Mouse (Mus musculus) hindbrain, embryonic 12.5 days (tissue): ENCODE measurements around the gene Gfral. TPM values are rescaled to one million over a fixed set of nuclear protein-coding genes. Genes with fewer than 3 reads are reported as not detected.

Source experiments
- ATAC-seq: fragments of 200-750 bp; cut with Nextera tagmentation; 2 replicates; pipeline ENCODE4 v1.8.0; 2017; ENCODE audit warnings: moderate TSS enrichment; ENCODE audit not compliant: low FRiP score
- H3K27ac ChIP-seq: fragments of 300-500 bp; sonication (generic); 2 replicates; pipeline ENCODE4 v1.5.1; 2016; ENCODE audit warnings: mild to moderate bottlenecking
- H3K27me3 ChIP-seq: fragments of 300-500 bp; sonication (generic); 2 replicates; pipeline ENCODE4 v1.6.1; 2016; ENCODE audit warnings: mild to moderate bottlenecking
- H3K36me3 ChIP-seq: fragments of 300-500 bp; sonication (generic); 2 replicates; pipeline ENCODE4 v1.6.1; 2016; ENCODE audit warnings: mild to moderate bottlenecking
- H3K4me1 ChIP-seq: fragments of 300-500 bp; sonication (generic); 2 replicates; pipeline ENCODE4 v1.6.1; 2016
- H3K4me2 ChIP-seq: fragments of 300-500 bp; sonication (generic); replicated peaks from 2 replicates; pipeline ENCODE4 v1.6.1; 2016; ENCODE audit warnings: mild to moderate bottlenecking
- H3K4me3 ChIP-seq: fragments of 300-500 bp; sonication (generic); 2 replicates; pipeline ENCODE4 v1.5.1; 2016; ENCODE audit warnings: mild to moderate bottlenecking
- H3K9ac ChIP-seq: fragments of 300-500 bp; sonication (generic); 2 replicates; pipeline ENCODE4 v1.6.1; 2016; ENCODE audit warnings: mild to moderate bottlenecking, moderate library complexity
- H3K9me3 ChIP-seq: fragments of 300-500 bp; sonication (generic); replicated peaks from 2 replicates; pipeline ENCODE4 v1.6.1; 2016; ENCODE audit warnings: mild to moderate bottlenecking
- WGBS: fragments of 180-500 bp; shearing (Covaris S2); methylation state at CpG from one replicate; pipeline ENCODE4 v1.1.7; 2016; 5-methylcytosine and 5-hydroxymethylcytosine counted together
- polyA plus RNA-seq: library from polyadenylated mRNA; unstranded; fragments of >200 nt; fragmentation: Nextera tagmentation; extraction: Ambion mirVana; gene quantifications from 2 replicates; pipeline ENCODE4 v1.2.1, GENCODE M21; 2016

Gene Gfral
- polyA plus RNA-seq, result not detected in 2 replicates

GRCm38 (mm10) chr9:76213557-76213956 is at the start of gene Gfral:
Gfral (minus strand) TSS chr9:76213657.
- H3K36me3 ChIP-seq, result no peaks in the 10 kb centered on the region
- H3K4me1 ChIP-seq, result no peaks in the 10 kb centered on the region
- H3K4me2 ChIP-seq, result no peak within 1 kb of the TSS
- H3K27ac ChIP-seq, result no peak within 1 kb of the TSS
- H3K9me3 ChIP-seq, result no peaks in the 10 kb centered on the region
- H3K9ac ChIP-seq, result no peak within 1 kb of the TSS
- H3K27me3 ChIP-seq, result no peaks in the 10 kb centered on the region
- whole genome bisulfite sequencing, result 85% methylated on average over 2 of the region's 2 CpGs
- H3K4me3 ChIP-seq, result no peak within 1 kb of the TSS
- ATAC-seq, result no peak

DNA sequence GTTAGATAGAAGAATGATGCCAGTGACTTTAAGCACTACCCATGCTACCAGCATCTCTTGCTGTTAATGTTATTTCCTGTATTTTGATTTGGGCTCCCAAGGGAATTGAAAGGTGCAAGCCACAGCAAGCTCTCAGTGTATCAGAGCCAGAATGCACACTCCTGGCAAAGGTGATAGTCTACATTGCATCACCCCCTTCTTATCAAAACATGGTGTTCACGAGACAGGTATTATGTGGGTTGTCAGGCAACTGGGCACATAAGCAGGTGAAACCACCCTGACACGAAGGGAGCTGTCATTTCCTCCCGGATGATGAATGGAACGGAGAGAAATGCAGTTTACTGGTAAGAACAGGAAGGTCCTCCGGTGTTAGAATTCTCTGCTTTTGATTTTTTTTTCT is 44.3 kb upstream of the Gfral start:
- no peak overlapping the region for H3K27ac ChIP-seq
- 84% methylated on average over 5 of the region's 5 CpGs for WGBS
- no peaks in the 10 kb centered on the region for H3K36me3 ChIP-seq
- no peaks in the 10 kb centered on the region for H3K4me1 ChIP-seq
- no peak overlapping the region for H3K4me2 ChIP-seq
- H3K4me3 ChIP-seq, result no peak overlapping the region
- H3K27me3 ChIP-seq, result no peaks in the 10 kb centered on the region
- no peaks in the 10 kb centered on the region for H3K9me3 ChIP-seq
- no peak for ATAC-seq
- H3K9ac ChIP-seq, result no peak overlapping the region

DNA sequence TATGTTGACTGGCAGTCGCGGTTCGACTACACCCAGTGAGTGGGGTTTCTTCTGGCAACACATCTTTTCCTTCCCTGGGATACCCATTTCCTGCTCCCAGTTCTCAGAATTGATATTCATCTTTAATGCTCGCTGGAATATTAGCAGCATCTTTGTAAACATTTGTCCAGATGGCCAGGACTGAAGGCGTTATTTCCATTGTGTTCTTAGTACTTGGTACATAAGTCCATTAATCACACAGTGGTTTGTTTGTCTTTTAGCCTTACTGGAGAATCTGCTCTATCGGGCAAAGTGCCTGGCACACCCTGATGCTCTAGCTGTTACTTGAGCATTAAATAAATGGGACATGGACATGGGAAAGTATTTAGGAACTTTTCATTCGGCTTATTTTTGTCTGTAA is 39.1 kb upstream of the Gfral start:
- no peaks in the 10 kb centered on the region for H3K9me3 ChIP-seq
- H3K4me3 ChIP-seq, result no peak overlapping the region
- H3K27me3 ChIP-seq, result no peaks in the 10 kb centered on the region
- no peak overlapping the region for H3K9ac ChIP-seq
- H3K27ac ChIP-seq, result no peak overlapping the region
- H3K36me3 ChIP-seq, result no peaks in the 10 kb centered on the region
- ATAC-seq, result no peak
- 91% methylated on average over 7 of the region's 7 CpGs for WGBS
- no peak overlapping the region for H3K4me2 ChIP-seq
- H3K4me1 ChIP-seq, result no peaks in the 10 kb centered on the region

DNA sequence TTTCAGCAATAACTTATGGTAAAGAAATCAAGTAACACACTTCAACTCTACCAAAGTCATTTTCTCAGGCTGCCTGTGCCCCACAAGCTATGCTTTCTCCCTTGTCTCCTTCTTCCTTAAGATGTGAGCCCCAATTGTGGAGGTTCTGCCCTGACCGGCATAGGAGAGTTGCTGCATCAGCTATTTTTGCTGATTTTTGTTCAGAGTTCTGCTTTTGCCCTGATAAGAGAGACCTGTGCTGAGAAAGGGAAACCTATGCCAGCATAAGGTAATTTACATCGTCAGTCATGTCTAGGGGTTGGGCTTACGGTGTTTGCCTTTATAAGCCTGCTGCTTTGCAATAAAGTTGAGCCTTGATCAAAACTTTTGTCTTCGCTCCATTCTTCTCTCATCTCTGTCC is 38.7 kb upstream of the Gfral start:
- Histone ChIP-seq H3K27ac (no peak overlapping the region), H3K9ac (no peak overlapping the region), H3K9me3 (no peaks in the 10 kb centered on the region), H3K27me3 (no peaks in the 10 kb centered on the region), H3K4me1 (no peaks in the 10 kb centered on the region), H3K36me3 (no peaks in the 10 kb centered on the region), H3K4me2 (no peak overlapping the region), H3K4me3 (no peak overlapping the region)
- ATAC-seq, result no peak
- WGBS, result 88% methylated on average over 4 of the region's 4 CpGs

DNA sequence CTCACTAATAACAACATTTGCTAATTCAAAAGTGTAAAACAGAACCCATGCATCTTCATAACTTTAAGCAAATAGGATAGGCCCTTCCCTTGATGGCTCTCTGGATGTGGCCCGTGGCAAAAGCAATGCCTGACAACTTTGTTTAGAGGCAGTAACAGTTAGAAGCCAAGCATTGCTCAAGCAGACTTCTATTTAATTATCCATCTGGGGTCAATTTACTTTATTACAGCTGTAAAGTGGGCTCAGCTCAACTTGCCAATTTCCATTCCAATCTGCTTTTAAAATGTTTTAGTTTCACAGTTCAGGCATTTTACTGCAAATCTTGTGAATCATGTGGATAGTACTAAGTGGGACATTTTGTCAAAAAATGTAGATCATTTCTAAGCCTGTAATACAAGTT is 28.9 kb upstream of the Gfral start:
- Histone ChIP-seq H3K9me3 (no peaks in the 10 kb centered on the region), H3K36me3 (no peaks in the 10 kb centered on the region), H3K27ac (no peak overlapping the region), H3K4me1 (no peaks in the 10 kb centered on the region), H3K9ac (no peak overlapping the region), H3K4me3 (no peak overlapping the region), H3K4me2 (no peak overlapping the region), H3K27me3 (no peaks in the 10 kb centered on the region)
- 83% methylated on average over 1 of the region's 1 CpGs for WGBS
- no peak for ATAC-seq

DNA sequence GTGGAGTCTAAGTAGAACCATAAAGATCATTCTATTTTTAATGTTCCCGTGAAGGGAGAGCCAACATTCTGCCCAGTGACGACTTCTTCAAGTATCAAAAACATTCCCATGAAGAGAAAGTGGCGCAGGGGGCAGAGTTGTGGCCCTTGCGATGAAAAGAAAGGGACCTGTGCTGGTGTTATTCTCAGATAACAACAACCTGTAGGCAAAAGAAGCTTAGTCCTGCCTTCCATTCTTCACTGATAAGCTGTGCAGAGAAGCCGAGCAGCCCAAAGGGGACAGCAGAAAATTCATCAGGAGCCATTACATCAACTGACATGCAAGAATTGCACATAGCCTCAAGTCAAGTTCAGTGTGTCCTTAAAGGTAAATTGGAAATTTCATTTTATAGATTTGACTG is 24.5 kb upstream of the Gfral start:
- Histone ChIP-seq H3K27me3 (no peaks in the 10 kb centered on the region), H3K9ac (no peak overlapping the region), H3K9me3 (no peaks in the 10 kb centered on the region), H3K36me3 (no peaks in the 10 kb centered on the region), H3K4me3 (no peak overlapping the region), H3K4me1 (no peaks in the 10 kb centered on the region), H3K27ac (no peak overlapping the region), H3K4me2 (no peak overlapping the region)
- ATAC-seq, result no peak
- WGBS, result 83% methylated on average over 5 of the region's 5 CpGs

GRCm38 (mm10) chr9:76237243-76237642 is 23.8 kb upstream of the Gfral start:
- WGBS, result 66% methylated on average over 12 of the region's 12 CpGs
- H3K4me2 ChIP-seq, result no peak overlapping the region; the same call in 1 of the 2 replicates
- no peaks in the 10 kb centered on the region for H3K27me3 ChIP-seq
- no peak for ATAC-seq
- no peak overlapping the region for H3K4me3 ChIP-seq
- H3K36me3 ChIP-seq, result no peaks in the 10 kb centered on the region
- no peaks in the 10 kb centered on the region for H3K4me1 ChIP-seq
- H3K9ac ChIP-seq, result no peak overlapping the region
- H3K27ac ChIP-seq, result no peak overlapping the region
- H3K9me3 ChIP-seq, result no peaks in the 10 kb centered on the region

DNA sequence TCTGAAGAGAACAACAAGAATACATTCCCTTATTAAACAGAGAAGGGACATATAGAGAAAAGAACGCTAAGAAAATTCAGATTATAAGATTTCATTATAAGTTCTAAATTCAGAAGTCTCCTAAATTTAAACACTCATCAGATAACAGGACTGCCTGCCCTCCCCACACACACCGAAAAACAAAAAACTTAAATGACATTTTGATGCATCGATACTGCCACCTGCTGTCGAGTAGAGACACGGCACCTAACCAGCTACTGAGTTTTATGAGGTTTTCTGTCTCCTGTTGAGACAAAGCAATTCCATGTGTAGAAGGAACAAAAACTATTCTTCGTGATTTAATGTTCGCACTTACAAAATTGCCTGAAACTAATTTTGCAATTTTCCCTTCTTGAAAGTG is 23.2 kb upstream of the Gfral start:
- H3K9ac ChIP-seq, result no peak overlapping the region
- 2% methylated on average over 7 of the region's 7 CpGs for WGBS
- H3K27me3 ChIP-seq, result no peaks in the 10 kb centered on the region
- H3K27ac ChIP-seq, result no peak overlapping the region
- no peaks in the 10 kb centered on the region for H3K4me1 ChIP-seq
- peak overlapping the region; percentile 71 for H3K4me2 ChIP-seq
- H3K4me3 ChIP-seq, result peak overlapping the region; percentile 34; the same call in 1 of the 2 replicates
- no peaks in the 10 kb centered on the region for H3K9me3 ChIP-seq
- no peaks in the 10 kb centered on the region for H3K36me3 ChIP-seq
- peak; percentile 88 for ATAC-seq

DNA sequence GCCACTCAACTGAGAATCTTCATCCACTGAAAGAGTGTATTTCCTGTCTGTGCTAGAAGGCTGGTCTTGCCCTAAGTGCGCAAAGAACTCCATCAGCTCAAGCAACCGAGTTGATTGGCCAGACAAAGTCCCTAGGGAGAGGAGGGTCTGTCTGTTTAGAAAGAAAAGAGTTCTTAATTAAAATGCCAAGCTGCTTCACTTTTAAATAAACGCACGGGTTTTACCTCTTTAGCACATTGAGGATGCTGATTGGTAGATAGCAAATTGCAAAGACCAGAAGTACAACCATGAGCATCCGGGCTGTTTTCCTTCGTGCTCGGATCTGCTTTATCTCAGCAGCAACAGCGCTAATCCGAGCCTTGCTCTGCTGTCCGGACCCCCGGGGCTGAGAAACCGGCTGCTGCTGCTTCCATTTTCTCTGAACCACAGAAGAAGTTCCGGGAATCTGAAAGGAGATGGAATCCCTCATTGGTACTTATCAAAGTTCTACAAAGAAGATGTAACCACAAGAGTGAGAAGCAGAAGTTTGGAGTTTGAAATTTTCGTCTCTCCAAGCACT is 22.6 kb upstream of the Gfral start:
- Histone ChIP-seq H3K27ac (no peak overlapping the region), H3K4me2 (peak overlapping the region; percentile 71), H3K9me3 (no peaks in the 10 kb centered on the region), H3K9ac (peak overlapping the region; percentile 49), H3K4me3 (peak overlapping the region; percentile 34), H3K36me3 (no peaks in the 10 kb centered on the region), H3K27me3 (no peaks in the 10 kb centered on the region), H3K4me1 (no peaks in the 10 kb centered on the region)
- peak; percentile 83 for ATAC-seq
- whole genome bisulfite sequencing, result 2% methylated on average over 14 of the region's 14 CpGs

GRCm38 (mm10) chr9:76234899-76235298 is 21.4 kb upstream of the Gfral start:
- no peak for ATAC-seq
- Histone ChIP-seq H3K4me1 (no peaks in the 10 kb centered on the region), H3K9ac (no peak overlapping the region), H3K36me3 (no peaks in the 10 kb centered on the region), H3K4me2 (no peak overlapping the region), H3K9me3 (no peaks in the 10 kb centered on the region), H3K27ac (no peak overlapping the region), H3K4me3 (no peak overlapping the region), H3K27me3 (no peaks in the 10 kb centered on the region)
- WGBS, result 47% methylated on average over 7 of the region's 7 CpGs

DNA sequence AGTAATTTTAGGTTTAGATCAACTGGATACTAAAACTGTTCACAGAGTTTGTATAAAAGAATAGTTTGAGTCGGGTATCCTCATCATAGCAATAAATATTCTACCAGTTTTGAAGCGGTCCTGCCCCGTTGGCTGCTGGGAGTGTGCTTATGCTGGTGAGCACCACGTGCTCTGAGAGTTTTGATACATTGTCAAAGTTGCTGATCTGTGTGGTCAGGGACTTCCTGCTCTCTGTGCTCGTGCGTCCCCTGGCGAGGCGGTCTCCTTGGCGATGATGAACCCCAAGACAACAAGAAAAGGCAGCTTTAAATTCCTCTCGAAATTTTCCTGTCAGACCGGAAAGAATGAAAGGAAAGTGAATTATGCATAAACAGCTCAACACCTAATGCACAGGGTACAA is 16.9 kb upstream of the Gfral start:
- H3K4me2 ChIP-seq, result no peak overlapping the region
- no peak overlapping the region for H3K9ac ChIP-seq
- H3K4me3 ChIP-seq, result no peak overlapping the region
- 51% methylated on average over 11 of the region's 11 CpGs for WGBS
- H3K36me3 ChIP-seq, result no peaks in the 10 kb centered on the region
- no peak overlapping the region for H3K27ac ChIP-seq
- ATAC-seq, result no peak
- no peaks in the 10 kb centered on the region for H3K9me3 ChIP-seq
- no peaks in the 10 kb centered on the region for H3K4me1 ChIP-seq
- no peaks in the 10 kb centered on the region for H3K27me3 ChIP-seq

- H3K4me3 ChIP-seq, result no peak overlapping the region
- no peaks in the 10 kb centered on the region for H3K9me3 ChIP-seq
- H3K36me3 ChIP-seq, result no peaks in the 10 kb centered on the region
- H3K27ac ChIP-seq, result no peak overlapping the region
- H3K4me1 ChIP-seq, result no peaks in the 10 kb centered on the region
- H3K27me3 ChIP-seq, result no peaks in the 10 kb centered on the region
- whole genome bisulfite sequencing, result 75% methylated on average over 4 of the region's 4 CpGs
- no peak overlapping the region for H3K4me2 ChIP-seq
- no peak overlapping the region for H3K9ac ChIP-seq
- no peak for ATAC-seq
Measured at GRCm38 (mm10) chr9:76217178-76217975, 3.9 kb upstream of the Gfral start.

DNA sequence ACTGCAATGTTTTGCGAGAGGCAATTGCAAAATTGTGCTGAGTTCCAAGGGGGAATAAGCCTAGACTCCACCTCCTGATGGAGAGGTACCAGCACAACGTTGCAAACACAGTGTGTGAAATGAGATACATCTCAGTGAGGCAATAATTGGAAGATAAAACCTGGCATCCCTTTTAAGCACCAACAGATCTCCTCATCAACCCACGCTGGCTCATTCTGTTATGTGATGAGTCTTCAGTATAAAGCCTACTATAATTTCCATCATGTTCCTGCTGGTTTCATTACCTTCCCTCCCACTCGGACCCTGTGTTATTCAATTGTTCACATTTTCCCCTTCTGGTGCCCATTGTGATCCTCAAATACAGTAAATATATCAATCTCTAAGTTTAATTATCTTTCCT is 1.2 kb upstream of the Gfral start:
- Histone ChIP-seq H3K4me2 (no peak overlapping the region), H3K4me1 (no peaks in the 10 kb centered on the region), H3K9me3 (no peaks in the 10 kb centered on the region), H3K27me3 (no peaks in the 10 kb centered on the region), H3K9ac (no peak overlapping the region), H3K27ac (no peak overlapping the region), H3K36me3 (no peaks in the 10 kb centered on the region), H3K4me3 (no peak overlapping the region)
- WGBS, result 84% methylated on average over 4 of the region's 4 CpGs
- no peak for ATAC-seq
